ENCODE assay signal across 20 mouse cellular contexts in the genomic region with DNA sequence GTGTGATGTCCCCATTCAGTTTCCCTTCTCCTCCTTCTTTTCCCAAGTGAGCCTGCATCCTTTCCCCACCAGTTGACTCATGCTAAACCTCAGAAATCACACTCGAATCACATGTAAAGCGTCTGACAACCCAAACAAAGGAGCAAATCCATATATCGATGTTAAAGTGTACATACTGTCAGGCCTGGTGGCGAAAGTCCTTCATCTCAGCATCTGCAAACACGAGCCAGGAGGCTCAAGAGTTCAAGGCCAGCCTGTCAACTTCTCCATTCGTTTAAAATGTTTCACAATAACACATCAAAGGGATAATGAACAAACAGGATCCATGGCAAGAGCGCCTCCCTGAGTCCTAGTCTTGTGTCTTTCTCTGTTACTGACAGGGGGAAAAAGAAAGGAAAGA. TPM values are rescaled to one million over a fixed set of nuclear protein-coding genes. Genes with fewer than 3 reads are reported as not detected.
DNase-seq lines count a peak whose midpoint lies in the region; ATAC-seq and TF ChIP-seq lines count a peak whose summit lies in the region.
"Had no signal": no experiment of that assay in that cellular context is flagged by ENCODE, and none has a peak within 500 bp of the region (broad histone marks: within the 10 kb centered on the region; RNA-seq: fewer than 3 reads in every experiment).

No protein-coding gene starts in this region.

- 85% methylated on average over 7 of the region's 7 CpGs for WGBS in heart, embryonic 12.5 days
- 59% methylated on average over 7 of the region's 7 CpGs for WGBS in liver, embryonic 12.5 days (ENCODE audit: insufficient replicate concordance)
- 63% methylated on average over 7 of the region's 7 CpGs for WGBS in liver, postnatal 0 days (ENCODE audit: insufficient replicate concordance)

- H3K4me1 ChIP-seq in heart, embryonic 12.5 days (replicated peaks) = no peaks in the 10 kb centered on the region
- H3K4me1 ChIP-seq in liver, embryonic 12.5 days = no peaks in the 10 kb centered on the region
- H3K4me1 ChIP-seq in liver, postnatal 0 days (ENCODE audit: insufficient read depth) = no peaks in the 10 kb centered on the region
- H3K4me1 ChIP-seq: embryonic facial prominence, embryonic 10.5 days; heart, embryonic 10.5 days; heart, embryonic 15.5 days; hindbrain, embryonic 13.5 days had no signal

- H3K9ac ChIP-seq in heart, embryonic 12.5 days = no peak overlapping the region
- H3K9ac ChIP-seq in liver, embryonic 12.5 days = no peak overlapping the region
- no peak overlapping the region for H3K9ac ChIP-seq in liver, postnatal 0 days (replicated peaks)
- H3K9ac ChIP-seq: heart, embryonic 15.5 days; hindbrain, embryonic 13.5 days had no signal

- peak; percentile 56; the same call in 1 of the 2 replicates for TF ChIP-seq EP300 in liver, postnatal 0 days (IDR thresholded peaks at IDR 0.05; ENCODE audit: low read depth)

- H3K36me3 ChIP-seq in heart, embryonic 12.5 days = no peaks in the 10 kb centered on the region
- no peaks in the 10 kb centered on the region for H3K36me3 ChIP-seq in liver, embryonic 12.5 days
- no peaks in the 10 kb centered on the region for H3K36me3 ChIP-seq in liver, postnatal 0 days (replicated peaks; ENCODE audit: insufficient read depth, low read length)
- H3K36me3 ChIP-seq: embryonic facial prominence, embryonic 10.5 days; heart, embryonic 10.5 days; heart, embryonic 15.5 days; hindbrain, embryonic 13.5 days had no signal

- TF ChIP-seq CTCF in liver, postnatal 0 days (IDR thresholded peaks at IDR 0.05; ENCODE audit: low read depth) = peak; percentile 25

- peak; percentile 58 for DNase-seq in heart, adult 11 months
- DNase-seq in adrenal gland, postnatal 10 days = peak; percentile 17
- DNase-seq in liver, postnatal 0 days = peak; percentile 26
- DNase-seq in testis, postnatal 10 days (ENCODE audit: low spot score) = no peak
- DNase-seq: cerebellum, adult 2 months; cerebellum, postnatal 10 days; gastrocnemius, adult 2 months; gastrocnemius, postnatal 25 days; heart, adult 18-20 months; heart, postnatal 14 days had no signal

- H3K4me2 ChIP-seq in heart, embryonic 12.5 days = no peak overlapping the region
- no peak overlapping the region for H3K4me2 ChIP-seq in liver, embryonic 12.5 days
- H3K4me2 ChIP-seq in liver, postnatal 0 days (ENCODE audit: low read depth, low read length) = no peak overlapping the region
- H3K4me2 ChIP-seq: heart, embryonic 15.5 days; hindbrain, embryonic 13.5 days had no signal

- no peaks in the 10 kb centered on the region for H3K9me3 ChIP-seq in heart, embryonic 12.5 days (replicated peaks)
- H3K9me3 ChIP-seq in liver, embryonic 12.5 days (replicated peaks) = no peaks in the 10 kb centered on the region
- no peaks in the 10 kb centered on the region for H3K9me3 ChIP-seq in liver, postnatal 0 days (ENCODE audit: low read length)
- H3K9me3 ChIP-seq: embryonic facial prominence, embryonic 10.5 days; heart, embryonic 10.5 days; heart, embryonic 15.5 days; hindbrain, embryonic 13.5 days had no signal

- no peak overlapping the region for H3K27ac ChIP-seq in heart, embryonic 12.5 days (ENCODE audit: poor library complexity, severe bottlenecking)
- no peak overlapping the region for H3K27ac ChIP-seq in liver, embryonic 12.5 days
- H3K27ac ChIP-seq in liver, postnatal 0 days (ENCODE audit: low read depth) = peak overlapping the region; percentile 69
- H3K27ac ChIP-seq: embryonic facial prominence, embryonic 10.5 days; gastrocnemius, adult 2 months; heart, embryonic 10.5 days; heart, embryonic 15.5 days; hindbrain, embryonic 13.5 days; hindbrain, postnatal 0 days had no signal

- H3K4me3 ChIP-seq in heart, embryonic 12.5 days = no peak overlapping the region
- no peak overlapping the region for H3K4me3 ChIP-seq in liver, embryonic 12.5 days
- no peak overlapping the region for H3K4me3 ChIP-seq in liver, postnatal 0 days (ENCODE audit: low read depth, low read length)
- H3K4me3 ChIP-seq: embryonic facial prominence, embryonic 10.5 days; gastrocnemius, adult 2 months; heart, embryonic 10.5 days; heart, embryonic 15.5 days; hindbrain, embryonic 13.5 days had no signal

- ATAC-seq in heart, embryonic 12.5 days (ENCODE audit: insufficient number of reproducible peaks, low FRiP score) = no peak
- 0 out of 2 replicates have a peak, but pooled peaks have one; percentile 35 for ATAC-seq in liver, embryonic 12.5 days
- ATAC-seq in liver, postnatal 0 days = peak; percentile 90
- no peak for ATAC-seq in activated CD4-positive, CD25-positive, alpha-beta regulatory T cell, adult 4 months
- ATAC-seq: forebrain, embryonic 14.5 days; hindbrain, postnatal 0 days had no signal

- no peaks in the 10 kb centered on the region for H3K27me3 ChIP-seq in heart, embryonic 12.5 days (replicated peaks)
- no peaks in the 10 kb centered on the region for H3K27me3 ChIP-seq in liver, embryonic 12.5 days (replicated peaks)
- H3K27me3 ChIP-seq in liver, postnatal 0 days (ENCODE audit: insufficient read depth, low read length) = no peaks in the 10 kb centered on the region
- H3K27me3 ChIP-seq: CH12.LX; heart, embryonic 15.5 days; hindbrain, embryonic 13.5 days had no signal

RNA-seq across cellular contexts. Expression of a gene that starts 14.5 kb away (rescaled TPM):
- polyA plus RNA-seq in heart, embryonic 12.5 days (2016; fragmentation: Nextera tagmentation; extraction: Ambion mirVana) = 11.5 and 12.1 TPM in 2 replicates
- 10 to 100 TPM; 55.9 to 60.1 TPM for total RNA-seq in adrenal gland, postnatal 10 days (2021)
- 6.6 and 7.9 TPM in 2 replicates for polyA plus RNA-seq in liver, embryonic 12.5 days (2016; fragmentation: Nextera tagmentation; extraction: Ambion mirVana)
- 8.9 and 9.5 TPM in 2 replicates for polyA plus RNA-seq in liver, postnatal 0 days (2015; fragmentation: Nextera tagmentation; extraction: Ambion mirVana)
- polyA plus RNA-seq in activated CD4-positive, CD25-positive, alpha-beta regulatory T cell, adult 4 months (2017; shearing (Covaris generic)) = 10 to 100 TPM; 20.1 to 21.4 TPM

Comparison
In these comparisons a context has a peak if more than half of its experiments do, and no peak if none do; other contexts are left out.
1. ATAC-seq: peak in liver, embryonic 12.5 days (single experiment) and liver, postnatal 0 days (single experiment); none in heart, embryonic 12.5 days (single experiment) and activated CD4-positive, CD25-positive, alpha-beta regulatory T cell, adult 4 months (single experiment).